Mouse (Mus musculus) stomach, embryonic 15.5 days (tissue): Measurements from ENCODE around the gene Cacnb2. TPM values are rescaled to one million over a fixed set of nuclear protein-coding genes. Genes with fewer than 3 reads are reported as not detected.

Source experiments
- ATAC-seq: fragments of 200-750 bp; cut with Nextera tagmentation; 2 replicates; pipeline ENCODE4 v1.8.0; 2017; ENCODE audit warnings: low read depth, moderate number of reproducible peaks, moderate TSS enrichment; ENCODE audit not compliant: insufficient read depth, low FRiP score
- H3K27ac ChIP-seq: fragments of 300-500 bp; sonication (generic); 2 replicates; pipeline ENCODE4 v1.5.1; 2015; ENCODE audit warnings: mild to moderate bottlenecking, inconsistent platforms
- H3K27me3 ChIP-seq: fragments of 300-500 bp; sonication (generic); replicated peaks from 2 replicates; pipeline ENCODE4 v1.6.1; 2015; ENCODE audit warnings: inconsistent platforms
- H3K36me3 ChIP-seq: fragments of 300-500 bp; sonication (generic); 2 replicates; pipeline ENCODE4 v1.6.1; 2015; ENCODE audit warnings: inconsistent platforms
- H3K4me1 ChIP-seq: fragments of 300-500 bp; sonication (generic); 2 replicates; pipeline ENCODE4 v1.6.1; 2015; ENCODE audit warnings: inconsistent platforms
- H3K4me2 ChIP-seq: fragments of 300-500 bp; sonication (generic); 2 replicates; pipeline ENCODE4 v1.6.1; 2015; ENCODE audit warnings: mild to moderate bottlenecking, inconsistent platforms
- H3K4me3 ChIP-seq: fragments of 300-500 bp; sonication (generic); replicated peaks from 2 replicates; pipeline ENCODE4 v1.5.1; 2015; ENCODE audit warnings: inconsistent platforms
- H3K9ac ChIP-seq: fragments of 300-500 bp; sonication (generic); 2 replicates; pipeline ENCODE4 v1.6.1; 2015; ENCODE audit warnings: inconsistent platforms
- H3K9me3 ChIP-seq: fragments of 300-500 bp; sonication (generic); 2 replicates; pipeline ENCODE4 v1.6.1; 2016; ENCODE audit warnings: inconsistent platforms
- WGBS: fragments of 180-500 bp; shearing (Covaris S2); methylation state at CpG from one replicate; pipeline ENCODE4 v1.1.7; 2015; 5-methylcytosine and 5-hydroxymethylcytosine counted together
- polyA plus RNA-seq: library from polyadenylated mRNA; unstranded; fragments of >200 nt; fragmentation: Nextera tagmentation; extraction: Ambion mirVana; gene quantifications from 2 replicates; pipeline ENCODE4 v1.2.1, GENCODE M21; 2015

Gene Cacnb2
- polyA plus RNA-seq, 1 experiment from 2014 or later: 3.0 TPM

DNA sequence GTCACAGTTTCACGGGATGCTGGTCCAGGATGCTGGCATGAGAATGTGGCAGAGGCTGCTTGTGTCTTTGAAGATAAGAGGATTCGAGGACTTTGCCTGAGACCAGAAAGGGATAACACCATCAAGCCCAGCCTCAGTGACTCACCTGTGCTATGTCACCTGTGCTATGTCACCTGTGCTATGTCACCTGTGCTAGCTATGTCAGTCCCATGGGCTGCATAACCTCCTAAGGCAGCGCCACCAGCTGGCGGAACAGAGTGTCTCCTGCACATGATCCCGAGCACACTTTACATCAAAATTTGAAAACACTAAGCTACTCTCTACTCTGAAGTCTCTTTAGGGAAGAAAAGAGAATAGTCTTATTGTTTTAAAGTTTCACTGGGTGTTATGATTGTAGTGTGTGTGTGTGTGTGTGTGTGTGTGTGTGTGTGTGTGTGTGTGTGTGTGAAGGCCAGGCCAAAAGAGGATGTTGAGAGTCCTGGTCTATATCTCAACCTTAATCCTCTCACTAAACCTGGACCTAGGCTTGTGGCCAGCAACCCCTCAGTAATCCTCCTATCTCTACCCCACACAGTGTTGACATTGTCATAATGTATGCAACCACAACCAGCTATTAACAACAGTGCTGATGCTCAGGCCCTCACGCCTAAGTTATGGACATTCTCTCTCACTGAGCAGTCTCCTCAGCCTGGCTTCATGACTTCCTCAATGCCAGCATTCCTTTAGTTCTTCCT, 17.4 kb downstream of the Cacnb2 start:
- H3K27me3 ChIP-seq: no peaks in the 10 kb centered on the region
- no peak overlapping the region for H3K4me3 ChIP-seq
- H3K4me1 ChIP-seq: no peaks in the 10 kb centered on the region
- H3K9me3 ChIP-seq: no peaks in the 10 kb centered on the region
- H3K36me3 ChIP-seq: no peaks in the 10 kb centered on the region
- ATAC-seq: no peak; the same call in 1 of the 2 replicates
- H3K27ac ChIP-seq: no peak overlapping the region
- WGBS: 74% methylated on average over 6 of the region's 6 CpGs
- H3K9ac ChIP-seq: no peak overlapping the region
- H3K4me2 ChIP-seq: no peak overlapping the region

DNA sequence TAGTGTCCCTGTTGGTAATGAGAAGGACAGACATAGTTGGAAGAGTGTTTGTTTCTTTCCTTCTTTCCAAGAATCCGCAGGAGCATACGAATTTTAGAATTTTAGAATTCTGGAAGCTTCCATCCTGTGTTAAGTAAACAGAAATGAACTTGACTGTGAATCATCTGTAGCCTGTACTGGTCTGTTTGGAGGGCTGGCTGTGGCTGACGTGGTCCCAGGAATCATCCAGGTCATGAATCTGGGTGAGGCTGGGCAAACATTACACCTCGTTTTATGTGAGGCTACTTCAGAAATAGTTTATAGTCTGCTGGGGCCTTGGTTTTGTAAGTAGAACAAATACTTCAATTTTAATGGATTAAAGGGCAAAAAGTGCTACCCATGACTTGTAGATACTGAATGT, 18.0 kb downstream of the Cacnb2 start:
- Histone ChIP-seq H3K4me2 (no peak overlapping the region), H3K9me3 (no peaks in the 10 kb centered on the region), H3K36me3 (no peaks in the 10 kb centered on the region), H3K9ac (no peak overlapping the region), H3K4me1 (no peaks in the 10 kb centered on the region), H3K27ac (no peak overlapping the region), H3K4me3 (no peak overlapping the region), H3K27me3 (no peaks in the 10 kb centered on the region)
- no peak; the same call in 1 of the 2 replicates for ATAC-seq
- WGBS: 51% methylated on average over 4 of the region's 4 CpGs

GRCm38 (mm10) chr2:14623820-14624219, 20.9 kb downstream of the Cacnb2 start:
- Histone ChIP-seq H3K4me3 (no peak overlapping the region), H3K27me3 (no peaks in the 10 kb centered on the region), H3K9ac (no peak overlapping the region), H3K9me3 (no peaks in the 10 kb centered on the region), H3K36me3 (no peaks in the 10 kb centered on the region), H3K4me2 (no peak overlapping the region), H3K27ac (no peak overlapping the region), H3K4me1 (no peaks in the 10 kb centered on the region)
- WGBS: 88% methylated on average over 5 of the region's 5 CpGs
- no peak for ATAC-seq

GRCm38 (mm10) chr2:14629814-14630492, 27.1 kb downstream of the Cacnb2 start:
- no peaks in the 10 kb centered on the region for H3K9me3 ChIP-seq
- ATAC-seq: no peak
- H3K27ac ChIP-seq: no peak overlapping the region
- WGBS: 40% methylated on average over 9 of the region's 9 CpGs
- no peak overlapping the region for H3K4me2 ChIP-seq
- no peaks in the 10 kb centered on the region for H3K27me3 ChIP-seq
- H3K36me3 ChIP-seq: no peaks in the 10 kb centered on the region
- no peak overlapping the region for H3K4me3 ChIP-seq
- H3K9ac ChIP-seq: no peak overlapping the region
- H3K4me1 ChIP-seq: no peaks in the 10 kb centered on the region

DNA sequence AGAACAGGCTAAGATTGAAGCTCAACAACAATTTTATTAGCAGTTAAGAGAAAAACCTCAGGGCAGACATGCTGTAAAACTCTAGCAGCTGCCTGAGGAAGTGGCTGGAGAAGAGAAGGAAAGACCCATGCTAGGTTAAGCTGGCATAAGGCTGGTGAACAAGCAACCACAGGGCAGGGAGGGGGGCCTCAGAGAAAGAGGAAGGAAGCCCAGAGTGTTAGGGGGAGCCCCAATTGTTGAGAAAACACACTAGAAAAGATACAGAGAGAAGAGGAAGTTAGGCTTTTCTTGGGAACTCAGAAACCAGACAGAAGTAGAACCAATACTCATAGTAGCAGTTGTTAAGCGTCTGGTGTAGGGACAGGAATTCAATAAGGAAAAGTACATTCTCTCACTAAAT, 28.7 kb downstream of the Cacnb2 start:
- no peaks in the 10 kb centered on the region for H3K27me3 ChIP-seq

GRCm38 (mm10) chr2:14633202-14633601, 30.3 kb downstream of the Cacnb2 start:
- Histone ChIP-seq H3K4me2 (no peak overlapping the region), H3K27me3 (no peaks in the 10 kb centered on the region), H3K4me3 (no peak overlapping the region), H3K36me3 (no peaks in the 10 kb centered on the region), H3K4me1 (no peaks in the 10 kb centered on the region), H3K9me3 (no peaks in the 10 kb centered on the region), H3K27ac (no peak overlapping the region), H3K9ac (no peak overlapping the region)
- no peak for ATAC-seq
- WGBS: 94% methylated on average over 2 of the region's 2 CpGs

More for the DNA sequence above, 28.7 kb downstream of the Cacnb2 start:
- no peak overlapping the region for H3K9ac ChIP-seq
- H3K4me3 ChIP-seq: no peak overlapping the region
- H3K36me3 ChIP-seq: no peaks in the 10 kb centered on the region
- no peak overlapping the region for H3K27ac ChIP-seq
- no peak for ATAC-seq
- no peaks in the 10 kb centered on the region for H3K4me1 ChIP-seq
- H3K9me3 ChIP-seq: no peaks in the 10 kb centered on the region
- 81% methylated on average over 1 of the region's 1 CpGs for WGBS
- H3K4me2 ChIP-seq: no peak overlapping the region

DNA sequence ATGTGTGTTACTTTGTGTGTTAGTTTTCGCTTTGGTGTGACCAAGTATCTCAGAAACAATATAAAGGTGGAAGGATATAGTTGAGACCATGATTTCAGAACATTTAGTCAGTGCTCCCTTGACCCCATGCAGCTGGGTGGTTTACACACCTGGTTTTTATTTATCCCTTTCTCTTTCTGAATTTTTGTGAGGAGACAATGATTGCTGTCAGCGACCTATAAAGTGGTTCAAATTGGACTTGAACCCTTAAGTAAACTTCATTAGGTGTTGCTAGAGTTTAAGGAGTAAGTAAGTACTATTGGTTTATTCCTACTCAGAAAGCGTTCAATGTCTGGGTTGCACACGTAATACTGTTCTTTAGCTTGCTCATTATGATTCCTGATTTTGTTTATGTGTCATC, 36.4 kb downstream of the Cacnb2 start:
- Histone ChIP-seq H3K4me1 (0 out of 2 replicates have a peak, but pooled peaks cover 4% of the 10 kb centered on the region), H3K4me2 (no peak overlapping the region), H3K9me3 (no peaks in the 10 kb centered on the region), H3K36me3 (no peaks in the 10 kb centered on the region), H3K27ac (no peak overlapping the region), H3K4me3 (no peak overlapping the region), H3K9ac (no peak overlapping the region), H3K27me3 (no peaks in the 10 kb centered on the region)
- 84% methylated on average over 4 of the region's 4 CpGs for WGBS
- ATAC-seq: no peak

- no peaks in the 10 kb centered on the region for H3K9me3 ChIP-seq
- 0 out of 2 replicates have a peak, but pooled peaks cover 4% of the 10 kb centered on the region for H3K4me1 ChIP-seq
- no peak overlapping the region for H3K4me2 ChIP-seq
- WGBS: 69% methylated on average over 6 of the region's 6 CpGs
- no peaks in the 10 kb centered on the region for H3K27me3 ChIP-seq
- H3K4me3 ChIP-seq: no peak overlapping the region
- no peak for ATAC-seq
- H3K27ac ChIP-seq: no peak overlapping the region
- no peaks in the 10 kb centered on the region for H3K36me3 ChIP-seq
- H3K9ac ChIP-seq: no peak overlapping the region
Measured at GRCm38 (mm10) chr2:14639877-14640276, 37.0 kb downstream of the Cacnb2 start.

DNA sequence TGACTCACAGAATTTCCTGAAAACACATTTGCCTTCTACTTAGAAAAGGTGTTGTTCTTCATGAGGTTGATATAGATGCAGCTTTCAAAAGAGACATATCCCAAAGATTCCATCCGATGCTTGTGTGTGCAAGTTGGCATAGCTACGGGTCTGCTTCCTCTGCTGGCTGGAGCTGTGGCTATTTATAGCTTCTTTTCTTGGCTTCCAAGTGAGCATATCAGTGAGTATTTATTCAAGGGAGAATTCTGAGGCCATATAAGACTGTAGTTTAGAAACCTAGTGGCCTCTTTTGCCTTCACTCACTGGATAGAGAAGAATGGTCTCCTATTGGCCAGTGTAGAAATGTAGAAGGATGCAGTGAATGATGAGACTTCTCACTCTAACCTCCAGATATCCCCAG, 38.2 kb downstream of the Cacnb2 start:
- 0 out of 2 replicates have a peak, but pooled peaks cover 4% of the 10 kb centered on the region for H3K4me1 ChIP-seq
- H3K27ac ChIP-seq: peak overlapping the region; percentile 46
- 11% methylated on average over 2 of the region's 2 CpGs for WGBS
- no peak overlapping the region for H3K9ac ChIP-seq
- H3K4me3 ChIP-seq: no peak overlapping the region
- H3K9me3 ChIP-seq: no peaks in the 10 kb centered on the region
- no peaks in the 10 kb centered on the region for H3K36me3 ChIP-seq
- no peak overlapping the region for H3K4me2 ChIP-seq
- H3K27me3 ChIP-seq: no peaks in the 10 kb centered on the region
- ATAC-seq: no peak; the same call in 1 of the 2 replicates

DNA sequence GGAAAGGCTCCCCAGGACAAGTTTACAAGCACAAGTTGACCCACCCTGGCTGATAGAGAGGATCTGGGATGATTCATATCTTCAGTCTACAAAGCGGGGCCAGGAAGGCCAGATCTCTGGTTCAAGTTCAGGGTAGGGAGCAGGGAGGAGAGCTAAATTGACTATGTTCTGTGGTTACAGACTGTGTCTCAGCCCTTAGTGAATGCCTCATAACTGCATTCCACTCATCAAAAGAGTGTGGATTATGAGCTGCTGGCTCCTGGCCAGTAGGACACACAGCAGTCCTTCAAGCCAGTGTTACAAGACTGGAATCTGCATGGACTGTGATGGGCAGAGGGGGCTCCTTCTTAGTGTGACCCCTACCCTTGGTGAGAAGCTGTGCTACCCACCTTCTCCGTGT, 48.4 kb downstream of the Cacnb2 start:
- no peak overlapping the region for H3K4me3 ChIP-seq
- no peaks in the 10 kb centered on the region for H3K36me3 ChIP-seq
- no peak for ATAC-seq
- peaks cover 6% of the 10 kb centered on the region; the same call in 1 of the 2 replicates for H3K4me1 ChIP-seq
- H3K27ac ChIP-seq: no peak overlapping the region
- WGBS: 34% methylated on average over 2 of the region's 2 CpGs
- H3K27me3 ChIP-seq: no peaks in the 10 kb centered on the region
- H3K9ac ChIP-seq: no peak overlapping the region
- H3K4me2 ChIP-seq: no peak overlapping the region
- H3K9me3 ChIP-seq: no peaks in the 10 kb centered on the region

- no peak overlapping the region for H3K27ac ChIP-seq
- no peaks in the 10 kb centered on the region for H3K4me1 ChIP-seq
- WGBS: 58% methylated on average over 4 of the region's 4 CpGs
- no peaks in the 10 kb centered on the region for H3K27me3 ChIP-seq
- no peak overlapping the region for H3K4me2 ChIP-seq
- H3K9ac ChIP-seq: no peak overlapping the region
- H3K36me3 ChIP-seq: no peaks in the 10 kb centered on the region
- ATAC-seq: no peak
- H3K9me3 ChIP-seq: no peaks in the 10 kb centered on the region
- H3K4me3 ChIP-seq: no peak overlapping the region
Measured at GRCm38 (mm10) chr2:14656673-14657072, 53.8 kb downstream of the Cacnb2 start.

DNA sequence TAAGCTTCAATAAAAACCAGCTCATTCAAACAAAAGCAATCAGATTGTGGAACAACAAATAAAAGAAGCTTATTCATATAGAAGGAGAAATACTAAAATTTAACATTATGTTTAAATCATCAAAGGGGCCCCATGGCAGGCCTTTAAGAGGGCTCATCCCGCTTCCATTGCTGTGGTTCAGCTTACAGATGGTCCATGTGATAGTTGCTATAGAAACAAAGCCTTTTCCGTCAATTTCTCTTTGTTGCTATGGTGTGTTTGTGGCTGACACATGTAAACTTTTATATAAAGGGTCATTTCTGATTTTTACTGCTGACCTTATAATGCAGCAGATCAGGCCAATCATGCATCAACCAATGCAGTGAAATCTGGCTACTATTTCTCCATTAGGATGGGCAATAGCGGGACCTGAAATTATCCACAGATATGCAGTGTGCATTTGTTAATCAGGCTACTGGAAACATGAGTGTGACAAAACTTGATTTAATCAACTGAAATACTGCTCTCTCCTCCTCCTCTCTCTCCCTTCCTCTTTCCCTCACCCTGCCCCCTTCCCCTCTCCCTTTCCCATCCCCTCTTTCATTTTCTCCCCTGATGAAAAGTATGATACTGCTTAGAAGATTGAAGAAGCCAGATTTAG, 54.4 kb downstream of the Cacnb2 start:
- no peaks in the 10 kb centered on the region for H3K36me3 ChIP-seq
- 66% methylated on average over 3 of the region's 3 CpGs for WGBS

More for the DNA sequence above, 54.4 kb downstream of the Cacnb2 start:
- Histone ChIP-seq H3K4me1 (no peaks in the 10 kb centered on the region), H3K4me2 (no peak overlapping the region), H3K4me3 (no peak overlapping the region), H3K9ac (no peak overlapping the region), H3K9me3 (no peaks in the 10 kb centered on the region), H3K27me3 (no peaks in the 10 kb centered on the region), H3K27ac (no peak overlapping the region)
- ATAC-seq: no peak
